Comparison of ENCODE assay signal across 30 mouse cellular contexts in the genomic region with DNA sequence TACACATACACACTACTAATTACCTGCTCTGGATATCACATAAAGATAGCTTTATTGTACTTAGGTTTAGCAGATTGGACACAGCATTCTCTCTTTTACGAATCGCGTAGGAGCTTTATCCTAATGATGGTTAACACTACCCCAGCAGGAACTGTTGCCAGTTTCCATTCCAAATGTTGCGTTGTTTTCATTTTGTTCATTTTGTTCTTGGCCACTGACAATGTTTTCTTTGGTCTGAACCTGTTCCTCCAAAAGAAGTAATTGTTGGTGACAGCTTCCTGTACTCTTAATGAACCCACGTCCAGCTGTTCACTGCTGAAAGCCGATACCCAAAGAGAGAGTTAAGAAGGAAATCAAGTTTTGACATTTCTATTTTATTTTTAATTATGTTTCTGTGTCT. TPM values are rescaled to one million over a fixed set of nuclear protein-coding genes. Genes with fewer than 3 reads are reported as not detected.
A peak's percentile ranks its signal among the peaks of the same experiment; 100 is the strongest.
DNase-seq lines count a peak whose midpoint lies in the region; ATAC-seq and TF ChIP-seq lines count a peak whose summit lies in the region.
"Had no signal": no experiment of that assay in that cellular context is flagged by ENCODE, and none has a peak within 500 bp of the region (broad histone marks: within the 10 kb centered on the region; RNA-seq: fewer than 3 reads in every experiment).

No protein-coding gene starts in this region.

- no peaks in the 10 kb centered on the region for H3K9me3 ChIP-seq in heart, postnatal 0 days (replicated peaks; ENCODE audit: control insufficient read depth, low read length)
- no peaks in the 10 kb centered on the region for H3K9me3 ChIP-seq in heart, embryonic 11.5 days (replicated peaks; ENCODE audit: control insufficient read depth, low read length)
- H3K9me3 ChIP-seq: embryonic facial prominence, embryonic 13.5 days; hindbrain, embryonic 12.5 days; intestine, embryonic 15.5 days; kidney, embryonic 15.5 days; liver, embryonic 12.5 days had no signal

- no peak overlapping the region for H3K4me3 ChIP-seq in heart, postnatal 0 days (ENCODE audit: low read depth, low read length)
- no peak overlapping the region for H3K4me3 ChIP-seq in heart, embryonic 11.5 days (ENCODE audit: low read depth, low read length)
- H3K4me3 ChIP-seq in C2C12 (ENCODE audit: insufficient read depth, poor library complexity, severe bottlenecking), result no peak overlapping the region
- H3K4me3 ChIP-seq: embryonic facial prominence, embryonic 13.5 days; erythroblast, embryonic 14.5 days; hindbrain, embryonic 12.5 days; intestine, embryonic 15.5 days; kidney, embryonic 15.5 days; liver, embryonic 12.5 days had no signal

- TF ChIP-seq EP300 in heart, postnatal 0 days (IDR thresholded peaks at IDR 0.05; ENCODE audit: low read depth), result no peak

- H3K27ac ChIP-seq in heart, postnatal 0 days (ENCODE audit: low read depth), result no peak overlapping the region
- no peak overlapping the region for H3K27ac ChIP-seq in heart, embryonic 11.5 days (ENCODE audit: low read depth, low read length)
- H3K27ac ChIP-seq: embryonic facial prominence, embryonic 13.5 days; hindbrain, embryonic 12.5 days; hindbrain, postnatal 0 days; intestine, embryonic 15.5 days; kidney, embryonic 15.5 days; liver, embryonic 12.5 days had no signal

- no peak overlapping the region for H3ac ChIP-seq in C2C12 (ENCODE audit: control insufficient read depth, insufficient read length, low read depth)

- H3K36me3 ChIP-seq in heart, postnatal 0 days (replicated peaks; ENCODE audit: control insufficient read depth, insufficient read depth, low read length), result no peaks in the 10 kb centered on the region
- no peaks in the 10 kb centered on the region for H3K36me3 ChIP-seq in heart, embryonic 11.5 days (ENCODE audit: control insufficient read depth, insufficient read depth, low read length)
- H3K36me3 ChIP-seq in C2C12 (ENCODE audit: control insufficient read depth, insufficient read depth), result no peaks in the 10 kb centered on the region
- H3K36me3 ChIP-seq: embryonic facial prominence, embryonic 13.5 days; hindbrain, embryonic 12.5 days; intestine, embryonic 15.5 days; kidney, embryonic 15.5 days; liver, embryonic 12.5 days had no signal

- no peak overlapping the region for H3K4me2 ChIP-seq in heart, postnatal 0 days (ENCODE audit: low read depth, low read length)
- H3K4me2 ChIP-seq in heart, embryonic 11.5 days, result no peak overlapping the region
- H3K4me2 ChIP-seq: embryonic facial prominence, embryonic 13.5 days; hindbrain, embryonic 12.5 days; intestine, embryonic 15.5 days; kidney, embryonic 15.5 days; liver, embryonic 12.5 days; midbrain, embryonic 11.5 days had no signal

- TF ChIP-seq CTCF in heart, postnatal 0 days (IDR thresholded peaks at IDR 0.05; ENCODE audit: low read depth), result no peak
- no peak for TF ChIP-seq CTCF in C2C12 (IDR thresholded peaks at IDR 0.05; ENCODE audit: control insufficient read depth, insufficient read depth, insufficient read length)

- 67% methylated on average over 6 of the region's 6 CpGs for WGBS in heart, postnatal 0 days
- 80% methylated on average over 6 of the region's 6 CpGs for WGBS in heart, embryonic 11.5 days (ENCODE audit: insufficient replicate concordance)

- no peak for ATAC-seq in heart, postnatal 0 days (ENCODE audit: insufficient read depth, low read depth)
- ATAC-seq in heart, embryonic 11.5 days (replicated peaks; ENCODE audit: insufficient number of reproducible peaks, low FRiP score, low TSS enrichment), result no peak
- ATAC-seq: forebrain, embryonic 16.5 days; hindbrain, postnatal 0 days; intestine, embryonic 15.5 days; liver, embryonic 12.5 days; liver, postnatal 0 days; midbrain, embryonic 16.5 days; Patski had no signal

- no peaks in the 10 kb centered on the region for H3K4me1 ChIP-seq in heart, postnatal 0 days (ENCODE audit: control insufficient read depth, insufficient read depth)
- H3K4me1 ChIP-seq in heart, embryonic 11.5 days (ENCODE audit: control insufficient read depth, insufficient read depth, low read length), result no peaks in the 10 kb centered on the region
- H3K4me1 ChIP-seq: embryonic facial prominence, embryonic 13.5 days; hindbrain, embryonic 12.5 days; intestine, embryonic 15.5 days; kidney, embryonic 15.5 days; liver, embryonic 12.5 days had no signal

- no peaks in the 10 kb centered on the region for H3K79me3 ChIP-seq in C2C12 (ENCODE audit: low read depth)

- peak; percentile 43 for DNase-seq in gastrocnemius, adult 18-20 months (ENCODE audit: low spot score)
- no peak for DNase-seq in gastrocnemius, postnatal 4 days (ENCODE audit: low spot score in 2 of 2)
- peak; percentile 23 for DNase-seq in heart, postnatal 0 days (ENCODE audit: low spot score)
- peak; percentile 43 for DNase-seq in kidney, postnatal 14 days
- no peak for DNase-seq in kidney, postnatal 4 days
- no peak for DNase-seq in right cerebral cortex, postnatal 25 days
- DNase-seq: adrenal gland, postnatal 10 days; cerebellum, adult 8-10 months; cerebellum, postnatal 25 days; left cerebral cortex, postnatal 4 days; liver, postnatal 0 days; lung, postnatal 36 days; spleen, adult 18-20 months; thymus, postnatal 14 days had no signal

- no peak overlapping the region for H3K9ac ChIP-seq in heart, postnatal 0 days (replicated peaks; ENCODE audit: low read depth, low read length)
- H3K9ac ChIP-seq in heart, embryonic 11.5 days (ENCODE audit: low read depth, low read length), result no peak overlapping the region
- H3K9ac ChIP-seq: embryonic facial prominence, embryonic 13.5 days; hindbrain, embryonic 12.5 days; intestine, embryonic 15.5 days; kidney, embryonic 15.5 days; liver, embryonic 12.5 days; liver, postnatal 0 days had no signal

- no peaks in the 10 kb centered on the region for H3K79me2 ChIP-seq in C2C12 (ENCODE audit: control insufficient read depth, insufficient read depth)

- no peaks in the 10 kb centered on the region for H3K27me3 ChIP-seq in heart, postnatal 0 days (ENCODE audit: control insufficient read depth, insufficient read depth, low read length)
- H3K27me3 ChIP-seq in heart, embryonic 11.5 days (ENCODE audit: control insufficient read depth, insufficient read depth, low read length), result no peaks in the 10 kb centered on the region
- H3K27me3 ChIP-seq in C2C12 (ENCODE audit: control insufficient read depth, insufficient read depth, insufficient read length), result no peaks in the 10 kb centered on the region
- H3K27me3 ChIP-seq: embryonic facial prominence, embryonic 13.5 days; hindbrain, embryonic 12.5 days; intestine, embryonic 15.5 days; kidney, embryonic 15.5 days; liver, embryonic 12.5 days; Patski had no signal

TF ChIP-seq in C2C12, 6 proteins besides CTCF, POLR2A, EP300 and RAD21:
- TF ChIP-seq MYOD1 (IDR thresholded peaks at IDR 0.05; ENCODE audit: control insufficient read depth, insufficient read length, low read depth) (peak; percentile 33), MAX (IDR thresholded peaks at IDR 0.05) (no peak), CEBPB (IDR thresholded peaks at IDR 0.05; ENCODE audit: low read depth) (no peak)
TF ChIP-seq in C2C12: peak in this region for 1.

RNA-seq across cellular contexts. Expression of gene Il33, which starts 39.4 kb away (rescaled TPM):
- total RNA-seq in gastrocnemius, adult 18-20 months (2021), result 1 to 10 TPM; 3.8 to 8.0 TPM
- total RNA-seq in gastrocnemius, postnatal 4 days (2021), result 10 to 100 TPM in 1 of 2 experiments, 1 to 10 TPM in 1; 5.2 to 12.2 TPM
- total RNA-seq in heart, postnatal 0 days (2014; rRNA removed; ENCODE audit: low replicate concordance), result 1.4 and 1.6 TPM in 2 replicates
- 4.2 and 6.2 TPM in 2 replicates for polyA plus RNA-seq in heart, postnatal 0 days (2015; fragmentation: Nextera tagmentation; extraction: Ambion mirVana)
- polyA plus RNA-seq in heart, embryonic 11.5 days (2014; fragmentation: Nextera tagmentation; extraction: Ambion mirVana), result 1.3 and 3.1 TPM in 2 replicates
- polyA plus RNA-seq in C2C12 (2012; fragmentation: generic; extraction: Trizol), result 1.2 TPM
- total RNA-seq: megakaryocyte, adult 5-6 weeks; MEL; neutrophil, adult 5-6 weeks had no signal
- polyA plus RNA-seq: erythroblast, embryonic 14.5 days had no signal

Comparison
In these comparisons a context has a peak if more than half of its experiments do, and no peak if none do; other contexts are left out.
1. DNase-seq: peak in gastrocnemius, adult 18-20 months (single experiment), heart, postnatal 0 days (single experiment) and kidney, postnatal 14 days (single experiment); none in gastrocnemius, postnatal 4 days (0 of 2), kidney, postnatal 4 days (0 of 2) and right cerebral cortex, postnatal 25 days (single experiment).